Mouse (Mus musculus) limb, embryonic 10.5 days (tissue): ENCODE results near the gene Clcf1. TPM values are rescaled to one million over a fixed set of nuclear protein-coding genes. Genes with fewer than 3 reads are reported as not detected.

ENCODE experiments used
- DNase-seq: peaks from one replicate; pipeline ENCODE4 v3.0.0-alpha.2; 2017; ENCODE audit warnings: low spot score
- H3K27ac ChIP-seq: fragments of 300-500 bp; sonication (generic); 2 replicates; pipeline ENCODE4 v1.5.1; 2016; ENCODE audit warnings: mild to moderate bottlenecking
- H3K27me3 ChIP-seq: fragments of 300-500 bp; sonication (generic); 2 replicates; pipeline ENCODE4 v1.6.1; 2016; ENCODE audit warnings: low read depth, mild to moderate bottlenecking; ENCODE audit not compliant: poor library complexity, severe bottlenecking
- H3K36me3 ChIP-seq: fragments of 300-500 bp; sonication (generic); 2 replicates; pipeline ENCODE4 v1.6.1; 2016; ENCODE audit warnings: mild to moderate bottlenecking, moderate library complexity
- H3K4me1 ChIP-seq: fragments of 300-500 bp; sonication (generic); 2 replicates; pipeline ENCODE4 v1.6.1; 2016
- H3K4me3 ChIP-seq: fragments of 300-500 bp; sonication (generic); 2 replicates; pipeline ENCODE4 v1.5.1; 2016; ENCODE audit warnings: mild to moderate bottlenecking, moderate library complexity
- H3K9me3 ChIP-seq: fragments of 300-500 bp; sonication (generic); replicated peaks from 2 replicates; pipeline ENCODE4 v1.6.1; 2016; ENCODE audit warnings: mild to moderate bottlenecking
- WGBS: fragments of 180-500 bp; shearing (Covaris S2); methylation state at CpG from one replicate; pipeline ENCODE4 v1.1.7; 2016; 5-methylcytosine and 5-hydroxymethylcytosine counted together
- microRNA-seq: library from miRNA; unstranded; fragments of <30 nt; microRNA quantifications from one replicate; pipeline ENCODE4, GENCODE M21; 2017
- polyA plus RNA-seq: library from polyadenylated mRNA; unstranded; fragments of >200 nt; fragmentation: Nextera tagmentation; extraction: Ambion mirVana; gene quantifications from 2 replicates; pipeline ENCODE4 v1.2.1, GENCODE M21; 2016

The Clcf1 gene
- polyA plus RNA-seq, 1 experiment from 2014 or later: 6.0 TPM

- no peak for DNase-seq
- Histone ChIP-seq H3K27ac (no peak overlapping the region), H3K9me3 (no peaks in the 10 kb centered on the region), H3K4me3 (no peak overlapping the region), H3K36me3 (no peaks in the 10 kb centered on the region), H3K27me3 (peaks cover 64% of the 10 kb centered on the region), H3K4me1 (peaks cover 12% of the 10 kb centered on the region)
- 71% methylated on average over 6 of the region's 6 CpGs for WGBS
Measured at GRCm38 (mm10) chr19:4270187-4270586, 56.1 kb downstream of the Clcf1 start.

- H3K27me3 ChIP-seq: peaks cover 58% of the 10 kb centered on the region
- DNase-seq: no peak
Measured at GRCm38 (mm10) chr19:4270972-4271371, 56.9 kb downstream of the Clcf1 start.

More at GRCm38 (mm10) chr19:4270972-4271371, 56.9 kb downstream of the Clcf1 start:
- H3K36me3 ChIP-seq: no peaks in the 10 kb centered on the region
- H3K9me3 ChIP-seq: no peaks in the 10 kb centered on the region
- no peak overlapping the region for H3K4me3 ChIP-seq
- WGBS: 92% methylated on average over 11 of the region's 11 CpGs
- peaks cover 12% of the 10 kb centered on the region for H3K4me1 ChIP-seq
- H3K27ac ChIP-seq: no peak overlapping the region

Small RNA genes within 50 kb of the gene (microRNA-seq; reads per million reads assigned to microRNA genes)
- gene Gm26115 (not detected), gene Mir6985 (not detected)

Other genes with a start within 250 kb of the Clcf1 start
- gene Aldh3b2, start 241.9 kb upstream of the Clcf1 start, polyA plus RNA-seq: 1.4 and 2.4 TPM in 2 replicates
- 3.9 and 5.6 TPM in 2 replicates for gene Acy3, start 227.7 kb upstream of the Clcf1 start, polyA plus RNA-seq
- 0.10 TPM in 1 of 2 replicates, not detected in the other for gene Tbx10, start 221.5 kb upstream of the Clcf1 start, polyA plus RNA-seq
- 32.4 and 36.0 TPM in 2 replicates for gene Nudt8, start 213.7 kb upstream of the Clcf1 start, polyA plus RNA-seq
- 3.5 and 4.6 TPM in 2 replicates for gene Gm49405, start 213.6 kb upstream of the Clcf1 start, polyA plus RNA-seq
- 5.0 and 7.6 TPM in 2 replicates for gene Doc2g, start 210.9 kb upstream of the Clcf1 start, polyA plus RNA-seq
- gene Ndufv1, start 201.4 kb upstream of the Clcf1 start, polyA plus RNA-seq: 220 and 221 TPM in 2 replicates
- gene Gstp1, start 176.3 kb upstream of the Clcf1 start, polyA plus RNA-seq: 478 and 510 TPM in 2 replicates
- gene Gstp2, start 168.2 kb upstream of the Clcf1 start, polyA plus RNA-seq: 0.62 and 0.88 TPM in 2 replicates
- not detected in 2 replicates for gene Gstp3, start 154.7 kb upstream of the Clcf1 start, polyA plus RNA-seq
- gene Cabp2, start 132.7 kb upstream of the Clcf1 start, polyA plus RNA-seq: not detected in 2 replicates
- gene Cdk2ap2, start 117.1 kb upstream of the Clcf1 start, polyA plus RNA-seq: 86.7 and 87.0 TPM in 2 replicates
- 5.9 and 7.9 TPM in 2 replicates for gene Pitpnm1, start 114.2 kb upstream of the Clcf1 start, polyA plus RNA-seq
- 74.9 and 79.2 TPM in 2 replicates for gene Aip, start 88.4 kb upstream of the Clcf1 start, polyA plus RNA-seq
- not detected in 2 replicates for gene Gpr152, start 74.5 kb upstream of the Clcf1 start, polyA plus RNA-seq
- gene Cabp4, start 70.2 kb upstream of the Clcf1 start, polyA plus RNA-seq: 0.15 TPM in 1 of 2 replicates, not detected in the other
- gene Coro1b, start 65.6 kb upstream of the Clcf1 start, polyA plus RNA-seq: 129 and 148 TPM in 2 replicates
- gene Ptprcap, start 60.6 kb upstream of the Clcf1 start, polyA plus RNA-seq: 0.93 and 1.4 TPM in 2 replicates
- gene Rps6kb2, start 50.9 kb upstream of the Clcf1 start, polyA plus RNA-seq: 58.3 and 66.0 TPM in 2 replicates
- 3.2 and 3.3 TPM in 2 replicates for gene Carns1, start 38.8 kb upstream of the Clcf1 start, polyA plus RNA-seq
- 0.21 and 1.2 TPM in 2 replicates for gene Tbc1d10c, start 23.0 kb upstream of the Clcf1 start, polyA plus RNA-seq
- 1,070 and 1,129 TPM in 2 replicates for gene Ppp1ca, start 22.2 kb upstream of the Clcf1 start, polyA plus RNA-seq
- gene Rad9a, start 12.6 kb upstream of the Clcf1 start, polyA plus RNA-seq: 58.2 and 61.5 TPM in 2 replicates
- not detected in 2 replicates for gene AC109138.7, start 119 bp downstream of the Clcf1 start, polyA plus RNA-seq
- 14.0 and 16.2 TPM in 2 replicates for gene Pold4, start 17.7 kb downstream of the Clcf1 start, polyA plus RNA-seq
- gene Ssh3, start 54.9 kb downstream of the Clcf1 start, polyA plus RNA-seq: 2.5 and 4.4 TPM in 2 replicates
- 5.5 and 7.9 TPM in 2 replicates for gene Ankrd13d, start 68.9 kb downstream of the Clcf1 start, polyA plus RNA-seq
- gene Grk2, start 92.0 kb downstream of the Clcf1 start, polyA plus RNA-seq: 14.6 and 15.5 TPM in 2 replicates
- 67.6 and 77.9 TPM in 2 replicates for gene Kdm2a, start 184.0 kb downstream of the Clcf1 start, polyA plus RNA-seq
- 24.7 and 32.9 TPM in 2 replicates for gene Rhod, start 225.2 kb downstream of the Clcf1 start, polyA plus RNA-seq